Mouse (Mus musculus) cerebellum, adult 8-10 months (tissue): Measurements from ENCODE around the gene Elovl6.

Experiments
- DNase-seq: peaks from one replicate; pipeline ENCODE4 v3.0.0; 2022

Gene Elovl6

DNA sequence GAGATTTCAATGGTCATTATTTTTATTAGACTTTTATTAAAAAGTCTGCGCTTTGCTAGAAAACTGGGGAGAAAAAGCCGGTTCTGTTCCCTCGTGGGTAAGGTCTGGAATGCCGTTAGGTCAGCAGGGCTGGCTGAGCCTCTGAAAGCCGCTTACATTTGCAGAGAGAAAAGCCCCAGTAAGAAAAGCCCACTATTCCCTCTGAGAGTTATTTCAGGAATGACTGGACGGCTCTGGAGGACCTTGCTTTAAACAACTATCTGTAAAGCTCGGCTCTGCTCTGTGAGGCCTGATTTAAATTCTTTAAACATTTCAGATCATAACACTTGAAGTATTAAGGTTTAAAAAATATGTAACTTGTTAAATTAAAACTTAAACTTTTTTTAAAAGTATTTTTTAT, 36.4 kb downstream of the Elovl6 start:
- no peak for DNase-seq

DNA sequence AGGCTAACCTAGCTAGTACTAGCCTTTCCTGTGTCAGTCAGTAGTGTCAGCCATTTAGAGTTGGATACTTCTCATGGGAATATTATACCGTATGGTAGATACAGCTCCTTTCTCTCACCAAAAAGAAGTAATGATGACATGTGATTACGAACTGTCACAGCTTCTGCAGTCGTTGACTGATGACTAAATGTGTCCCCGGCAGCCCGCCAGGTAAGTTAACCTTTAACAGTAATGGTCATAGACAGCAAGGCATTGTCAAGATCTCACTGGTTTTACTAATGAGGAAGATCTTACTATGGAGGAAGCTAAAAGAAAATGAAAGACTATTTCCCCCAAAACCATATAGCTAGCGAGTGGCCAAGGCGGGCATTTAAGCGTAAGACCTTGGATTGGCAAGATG, 38.8 kb downstream of the Elovl6 start:
- no peak for DNase-seq

DNA sequence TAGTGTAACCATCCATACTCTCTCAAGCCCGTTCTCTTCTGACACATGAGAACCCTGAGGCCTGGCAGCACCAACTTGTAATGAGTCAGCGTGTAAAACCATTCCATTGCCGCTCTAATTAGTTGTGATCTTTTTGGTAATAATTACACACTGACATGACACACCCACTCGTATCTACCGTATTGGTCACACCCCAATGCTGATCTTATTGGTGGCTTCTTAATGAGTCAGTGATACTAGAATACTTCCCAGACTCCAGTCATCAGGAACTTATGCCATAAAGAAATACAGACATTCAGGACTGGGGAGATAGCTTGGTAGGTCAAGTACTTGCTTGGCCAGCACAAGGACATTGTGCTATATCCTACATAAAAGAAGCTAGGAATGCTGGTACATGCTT, 39.5 kb downstream of the Elovl6 start:
- no peak for DNase-seq

DNA sequence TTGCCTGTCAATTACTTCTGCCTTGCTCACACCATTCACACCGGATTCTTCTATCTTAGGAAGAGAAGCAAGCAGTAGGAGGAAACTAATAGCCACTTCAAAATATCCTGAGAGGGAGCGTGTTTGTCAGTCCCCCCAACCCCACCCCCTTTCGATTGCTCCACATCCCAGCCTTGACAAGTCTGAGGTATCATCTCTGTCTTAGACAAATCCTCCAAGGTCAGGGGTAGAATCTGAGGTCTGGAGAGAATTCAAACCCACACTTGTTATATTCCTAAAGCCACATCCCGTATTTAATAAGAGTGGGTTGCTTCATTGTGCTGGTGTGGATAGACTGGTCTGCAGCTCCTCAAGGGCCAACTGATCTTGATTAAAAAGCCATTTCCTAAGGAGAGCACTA, 40.8 kb downstream of the Elovl6 start:
- no peak for DNase-seq

DNA sequence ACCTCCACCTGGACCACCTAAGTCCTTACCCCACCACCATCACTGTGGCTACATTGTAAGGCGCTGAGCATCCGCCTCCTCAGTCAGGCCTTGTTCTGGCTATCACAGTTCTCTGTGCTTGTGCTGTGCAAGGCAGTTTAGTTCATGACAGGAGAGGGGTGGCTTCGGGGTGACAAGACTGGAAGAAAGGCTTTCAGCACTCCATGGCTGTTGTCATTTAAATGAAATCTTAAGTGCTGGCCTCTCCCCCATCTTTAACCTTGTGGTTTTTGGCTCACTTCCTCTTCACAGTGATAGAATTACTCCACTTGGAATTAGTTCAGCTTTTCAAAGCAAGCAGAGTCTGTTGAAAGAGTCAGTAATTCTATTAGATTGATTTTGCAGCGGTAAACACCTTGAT, 41.5 kb downstream of the Elovl6 start:
- DNase-seq: no peak

DNA sequence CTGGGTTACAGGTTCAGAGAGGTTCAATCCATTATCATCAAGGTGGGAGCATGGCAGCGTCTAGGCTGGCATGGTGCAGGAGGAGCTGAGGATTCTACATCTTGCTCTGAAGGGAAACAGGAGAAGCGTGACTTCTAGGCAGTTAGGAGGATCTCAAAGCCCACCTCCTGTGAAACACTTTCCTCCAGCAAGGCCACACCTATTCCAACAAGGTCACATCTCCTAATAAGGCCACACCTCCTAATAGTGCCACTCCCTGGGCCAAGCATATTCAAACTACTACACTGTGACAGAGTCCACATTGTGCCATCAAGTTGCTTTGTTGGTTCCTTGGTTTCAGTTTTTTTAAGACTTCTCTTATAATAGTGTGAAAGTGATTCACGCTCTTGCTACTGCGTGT, 42.9 kb downstream of the Elovl6 start:
- DNase-seq: no peak

DNA sequence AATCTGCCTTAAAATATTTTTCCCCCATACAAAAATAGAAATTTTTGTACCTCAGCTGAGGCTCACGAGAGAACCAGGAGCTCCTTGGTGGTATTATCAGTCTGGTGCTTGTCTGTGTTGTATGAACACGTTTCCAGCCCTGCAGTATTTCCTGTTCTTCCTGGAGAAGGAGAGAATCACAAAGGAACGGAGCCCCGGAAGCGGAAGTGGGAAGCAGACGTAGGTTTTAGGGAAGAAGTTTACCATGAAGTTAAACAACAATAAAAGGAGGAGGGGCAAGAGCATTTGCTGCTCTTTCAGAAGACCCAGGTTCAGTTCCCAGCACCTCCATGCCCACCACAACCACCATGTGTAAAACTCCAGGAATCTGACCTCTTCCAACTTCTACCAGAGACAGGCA, 44.4 kb downstream of the Elovl6 start:
- no peak for DNase-seq

DNA sequence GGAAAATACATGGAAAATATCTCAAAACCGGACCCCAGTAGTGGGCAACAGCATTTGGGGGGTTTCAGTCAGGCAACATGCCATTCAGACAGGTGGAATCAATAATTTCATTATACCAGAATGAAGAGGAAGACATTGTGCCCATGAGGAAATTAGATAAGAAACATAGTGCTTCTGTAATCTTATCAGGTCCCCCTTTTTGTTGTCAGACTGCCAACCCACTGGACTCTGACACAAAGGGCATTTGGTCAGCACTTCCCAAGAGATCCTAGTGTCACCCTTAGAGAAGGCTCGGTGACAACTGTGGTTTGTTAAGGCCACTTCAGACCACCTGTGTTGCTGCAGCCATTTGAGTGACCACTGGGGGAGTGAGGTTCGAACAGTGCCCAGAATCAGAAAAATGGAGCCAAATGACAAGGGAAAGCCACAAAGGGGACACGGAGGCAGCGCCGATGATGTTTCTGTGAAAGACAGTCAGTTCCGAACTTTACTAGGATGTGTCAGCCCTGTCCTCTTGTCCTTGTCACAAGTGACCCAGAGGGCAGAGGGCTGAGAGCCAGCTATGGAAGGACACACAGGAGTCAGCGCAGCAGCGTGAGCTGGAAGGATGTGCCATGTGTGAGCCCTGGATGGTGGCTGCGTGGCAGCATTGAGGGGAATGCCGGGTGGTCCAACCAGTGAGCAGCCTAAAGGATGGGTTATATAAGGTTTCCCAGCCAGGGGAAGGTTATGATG, 46.8 kb downstream of the Elovl6 start:
- DNase-seq: no peak

DNA sequence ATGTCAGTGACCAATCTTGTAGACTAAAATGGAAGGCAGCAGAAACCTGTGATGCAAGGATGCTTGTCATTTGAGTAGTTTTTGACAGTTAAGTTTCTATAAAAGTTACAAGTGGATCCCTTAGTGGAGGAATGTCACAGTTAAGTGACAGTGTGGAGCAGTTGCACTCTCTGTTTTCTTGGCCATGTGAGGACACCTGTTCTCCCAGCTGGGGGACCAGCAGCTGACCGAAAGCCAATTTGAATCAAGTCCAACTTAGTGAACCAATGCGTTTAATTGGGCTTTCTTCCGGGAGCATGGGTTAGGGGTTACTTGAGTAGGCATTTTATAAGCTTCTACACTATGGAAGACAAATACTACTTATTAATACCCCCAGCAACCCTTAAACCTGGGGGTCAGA, 48.9 kb downstream of the Elovl6 start:
- DNase-seq: peak; percentile 33

DNA sequence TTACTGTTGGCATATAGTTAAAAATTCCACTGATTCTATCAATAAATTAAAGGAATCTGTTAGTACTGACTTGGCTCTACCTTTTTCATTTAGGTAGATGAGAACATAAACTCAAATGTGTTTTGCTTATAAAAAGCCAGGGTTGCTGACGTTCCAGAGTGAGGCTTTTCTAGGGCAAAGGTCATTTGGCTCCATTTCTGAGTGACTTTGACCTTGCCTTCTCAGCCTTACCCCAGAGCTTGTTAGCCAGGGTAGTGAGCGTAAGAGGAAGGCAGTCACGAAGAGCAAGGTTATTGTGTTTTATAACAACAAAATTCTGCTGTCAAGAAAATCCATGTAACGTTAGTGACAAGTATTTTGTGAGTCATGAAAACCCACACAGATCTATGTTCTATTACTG, 50.3 kb downstream of the Elovl6 start:
- DNase-seq: no peak

DNA sequence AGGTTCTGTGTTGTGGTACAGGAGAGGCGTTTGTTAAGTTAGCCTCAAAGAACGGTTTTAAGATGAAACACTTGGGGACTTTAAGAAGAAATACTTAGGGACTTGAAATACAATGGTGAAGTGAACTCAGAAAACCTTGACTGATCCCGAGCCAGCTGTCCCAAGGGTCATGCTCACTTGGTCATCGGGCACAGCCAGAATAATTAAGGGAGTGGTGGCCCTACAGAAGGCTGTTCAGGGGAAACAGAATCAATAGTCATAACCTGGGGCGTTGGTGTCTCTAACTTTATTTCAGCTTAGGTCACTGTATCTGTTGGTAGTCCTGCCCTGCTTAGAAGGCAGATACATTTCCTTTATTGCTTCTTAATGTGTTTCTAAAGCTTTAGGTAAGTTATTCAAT, 51.1 kb downstream of the Elovl6 start:
- no peak for DNase-seq

DNA sequence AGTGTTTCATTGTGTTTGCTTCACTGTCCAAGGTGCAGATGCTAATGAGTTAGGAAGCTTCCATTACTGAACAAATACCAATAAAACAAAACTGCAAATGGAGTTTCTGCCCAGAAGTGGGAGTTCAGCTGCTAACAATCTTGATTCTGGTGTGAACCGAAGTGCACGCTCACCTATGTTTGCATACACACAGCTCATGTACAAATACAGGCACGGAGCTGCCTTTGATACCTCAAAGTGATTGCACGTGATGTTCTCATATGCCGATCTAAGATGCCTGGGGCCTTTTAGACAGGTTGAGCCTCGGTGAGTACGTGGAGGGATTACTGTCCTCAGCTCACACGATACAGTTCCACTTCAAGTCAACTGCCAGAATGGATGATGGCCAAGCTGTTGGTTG, 55.8 kb downstream of the Elovl6 start:
- no peak for DNase-seq

DNA sequence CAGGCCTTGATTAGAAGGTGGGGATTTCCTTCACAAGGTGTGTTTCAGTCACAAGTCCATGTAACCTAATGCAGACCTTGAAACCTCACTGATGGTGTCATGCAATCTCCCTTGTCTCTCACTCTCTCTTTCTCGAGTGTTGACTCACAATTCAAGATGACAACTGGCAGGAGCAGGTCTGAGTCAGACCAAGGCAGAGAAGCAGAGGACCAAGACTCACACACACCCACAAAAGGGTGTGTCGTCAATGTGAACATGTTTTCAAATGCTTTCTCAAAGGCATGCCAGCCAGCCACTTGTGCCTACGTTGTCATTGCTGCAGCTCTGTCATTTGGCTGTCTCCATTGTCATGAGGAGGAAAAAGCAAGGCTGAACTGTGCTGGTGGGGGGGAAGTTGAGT, 56.6 kb downstream of the Elovl6 start:
- DNase-seq: no peak

DNA sequence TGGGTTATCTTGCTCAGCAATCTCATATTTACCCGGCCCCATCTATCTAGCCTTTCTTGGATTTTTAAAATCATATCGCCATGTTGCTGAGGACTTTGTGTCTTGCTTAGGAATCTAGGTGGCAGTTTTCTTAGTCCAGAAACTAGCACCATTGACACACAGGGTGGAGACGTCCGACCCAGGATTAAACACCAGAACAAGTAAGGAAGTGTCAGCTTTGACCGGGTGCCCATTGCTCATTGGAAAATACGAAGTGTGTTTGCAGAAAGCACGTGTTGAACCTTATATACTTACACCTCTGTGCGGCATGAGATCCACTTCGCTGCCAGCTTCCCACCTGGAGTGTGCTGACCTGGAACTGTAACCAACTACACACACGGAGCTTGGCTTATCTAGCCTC, 57.5 kb downstream of the Elovl6 start:
- DNase-seq: no peak

DNA sequence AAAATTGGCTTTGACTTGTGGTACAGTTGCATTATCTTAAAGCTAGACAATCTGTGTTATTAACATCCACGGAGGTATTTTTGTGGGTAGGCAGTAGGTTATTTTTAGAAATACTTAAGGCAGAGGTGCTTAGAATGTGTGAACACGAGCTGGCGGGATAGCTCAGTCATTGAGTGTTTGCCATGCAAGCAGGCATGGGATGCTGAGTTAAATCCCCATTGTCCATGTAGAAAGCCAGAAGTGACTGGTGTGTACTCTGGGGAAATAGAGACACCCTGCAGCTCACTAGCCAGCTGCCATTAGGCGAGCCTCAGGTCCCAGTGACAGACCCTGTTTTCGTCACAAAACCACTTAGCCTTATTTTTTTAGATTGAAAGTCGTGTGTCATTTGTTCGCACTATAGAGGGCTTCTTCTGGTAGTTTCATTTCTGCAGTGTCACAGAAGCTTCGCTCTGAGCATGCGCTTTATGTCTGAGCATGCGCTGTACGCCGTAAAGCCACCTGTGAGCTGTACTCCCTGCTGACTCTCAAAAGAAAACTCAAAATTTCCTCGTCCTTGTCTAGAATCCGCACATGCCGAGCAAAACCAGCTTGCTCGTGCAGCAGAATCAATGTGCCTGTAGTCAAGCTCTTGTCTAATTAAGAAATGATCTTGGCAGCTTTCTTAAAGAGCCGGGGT, 58.5 kb downstream of the Elovl6 start:
- no peak for DNase-seq

DNA sequence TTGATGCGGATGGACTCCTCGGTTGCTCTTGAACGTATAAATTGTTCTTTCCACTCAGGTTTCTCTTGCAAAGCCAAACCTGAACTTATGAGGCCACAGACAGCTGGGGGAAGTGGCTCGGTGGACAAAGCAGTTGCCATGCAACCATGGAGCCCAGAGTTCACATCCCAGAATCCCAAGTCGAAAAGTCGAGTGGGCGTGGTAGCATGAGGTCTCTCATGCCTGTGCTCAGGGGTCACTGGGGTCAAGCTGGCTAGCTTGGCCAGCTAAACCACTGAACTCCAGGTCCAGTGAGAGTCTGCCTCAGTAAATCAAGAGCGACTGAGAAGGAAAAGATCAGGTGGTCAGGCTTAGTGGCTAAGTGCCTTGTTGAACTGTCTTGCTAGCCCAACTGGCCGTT, 59.1 kb downstream of the Elovl6 start:
- no peak for DNase-seq

DNA sequence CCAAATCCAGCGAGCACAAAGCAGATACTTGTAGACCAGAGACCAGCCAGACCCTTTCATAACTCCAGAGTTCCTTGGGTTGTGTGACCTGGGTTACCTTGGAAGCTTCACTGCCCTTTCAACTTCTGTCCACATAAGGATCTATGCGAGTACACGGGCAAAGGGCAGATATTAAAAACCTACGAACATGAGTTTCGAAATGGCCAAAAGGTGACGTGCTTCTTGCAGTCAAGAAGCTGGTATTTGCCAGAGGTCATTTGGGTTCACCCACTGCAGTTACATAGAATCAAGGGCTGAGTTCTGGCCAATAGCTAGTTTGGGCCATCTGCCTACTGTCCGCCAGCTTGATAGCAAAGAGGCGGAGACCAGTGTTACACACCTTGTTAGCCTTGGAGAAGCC, 59.6 kb downstream of the Elovl6 start:
- DNase-seq: no peak

DNA sequence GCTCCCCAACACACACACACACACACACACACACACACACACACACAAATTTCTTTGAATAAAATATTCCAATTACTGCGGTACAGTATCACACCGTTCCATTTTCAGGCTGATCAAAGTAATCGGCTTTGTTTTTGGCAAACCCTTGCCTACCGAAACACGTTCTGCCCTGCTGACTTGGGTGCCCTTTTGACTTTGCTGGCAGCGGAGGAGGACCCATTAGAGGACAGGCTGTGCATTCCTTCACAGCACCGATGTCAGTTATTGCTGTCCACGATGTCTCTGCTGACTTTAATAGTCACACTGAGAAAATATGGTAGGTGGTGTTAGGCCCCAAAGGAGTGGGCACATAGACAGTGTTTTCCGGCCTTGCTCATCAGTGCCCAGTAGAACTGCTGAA, 60.8 kb downstream of the Elovl6 start:
- no peak for DNase-seq

DNA sequence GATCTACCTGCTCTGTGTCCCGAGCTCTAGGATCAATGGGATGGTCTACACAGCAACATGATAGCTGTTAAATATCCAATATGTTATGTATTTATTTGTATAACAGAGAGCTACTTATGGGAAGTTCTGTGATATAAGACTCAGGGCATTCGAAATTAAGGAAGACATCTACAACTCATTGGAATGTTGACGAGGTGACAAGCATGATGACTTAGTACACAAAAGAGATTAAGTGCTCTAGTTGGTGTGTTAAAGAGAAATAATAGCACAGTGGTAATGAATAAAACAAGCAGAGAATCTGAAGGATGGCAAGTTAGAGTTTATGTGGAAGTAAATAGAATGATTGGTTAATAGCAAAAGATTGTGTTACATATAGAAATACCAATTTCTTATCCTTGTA, 61.6 kb downstream of the Elovl6 start:
- DNase-seq: no peak

DNA sequence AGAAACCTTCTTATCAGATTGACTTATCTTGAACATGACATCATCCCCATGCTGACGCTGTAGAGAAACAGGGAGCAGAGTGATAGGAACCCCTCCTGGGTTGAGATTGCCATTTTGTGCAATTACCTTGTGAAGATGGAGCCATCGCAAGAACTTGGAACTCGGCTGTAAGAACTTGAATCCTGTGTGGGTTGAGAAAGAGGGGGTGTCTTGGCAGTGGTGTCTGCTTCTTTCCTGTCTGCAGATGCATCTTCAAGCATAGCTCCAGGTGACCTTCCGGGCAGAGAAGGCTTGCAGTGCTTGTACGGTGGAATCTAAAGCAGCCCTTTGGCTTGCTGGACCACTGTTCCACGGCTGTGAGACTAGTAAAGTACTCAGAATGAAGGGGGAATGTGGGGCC, 63.9 kb downstream of the Elovl6 start:
- no peak for DNase-seq

DNA sequence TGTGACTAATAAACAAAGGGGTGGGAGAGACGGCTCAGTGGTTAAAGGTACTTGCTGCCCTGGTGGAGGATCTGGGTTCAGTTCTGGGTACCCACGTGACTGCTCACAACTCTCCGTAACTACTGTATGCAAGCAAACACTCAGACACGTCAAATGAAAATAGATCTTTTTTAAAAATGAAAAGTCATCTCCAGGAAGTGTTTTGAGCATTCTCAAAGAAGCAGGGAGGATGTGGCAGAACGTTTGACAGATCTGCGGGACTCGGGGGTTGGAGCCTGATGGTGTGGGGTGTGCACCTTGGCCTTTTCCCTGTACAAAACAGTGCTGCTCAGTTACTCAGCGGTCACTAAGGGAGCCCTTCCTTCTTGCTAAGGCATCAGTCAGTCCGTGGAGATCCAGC, 70.1 kb downstream of the Elovl6 start:
- DNase-seq: no peak

DNA sequence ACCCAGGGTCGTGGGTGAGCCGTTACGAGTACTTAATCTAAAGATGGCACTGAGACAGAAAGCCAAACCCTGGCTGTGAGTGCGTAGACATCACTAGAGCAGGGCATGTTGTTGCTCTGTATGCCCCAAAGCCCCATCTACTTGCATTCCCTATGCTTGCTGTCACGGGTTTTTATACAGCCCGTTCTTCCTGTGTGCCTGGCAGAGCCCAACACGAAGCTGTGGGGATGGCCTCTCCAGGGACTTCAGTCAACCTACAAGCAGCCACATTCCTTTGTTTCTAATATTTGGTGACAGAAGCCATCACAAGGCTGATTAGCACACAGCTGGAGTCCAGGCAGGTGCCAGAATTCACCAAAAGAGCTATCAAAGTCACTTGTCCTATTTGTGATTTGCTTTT, 73.3 kb downstream of the Elovl6 start:
- DNase-seq: no peak

DNA sequence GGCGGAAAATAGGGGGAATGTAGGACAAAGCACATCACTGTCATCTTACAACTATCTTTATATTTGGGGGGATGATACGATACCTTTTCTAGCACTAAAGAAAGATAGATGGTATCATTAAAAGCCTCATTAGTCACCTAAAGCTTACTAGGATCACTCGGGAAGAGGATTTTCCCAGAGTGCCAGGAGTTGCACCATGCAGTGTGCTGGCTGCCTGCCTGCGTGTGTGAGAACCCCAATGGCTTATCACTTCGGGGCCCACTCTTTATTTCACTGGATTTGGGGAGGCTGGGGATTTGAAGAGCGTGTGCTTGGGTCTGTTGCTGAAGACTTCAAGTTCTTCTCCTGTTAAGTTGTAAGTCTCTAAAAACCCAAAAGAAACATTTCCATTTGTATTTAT, 73.8 kb downstream of the Elovl6 start:
- no peak for DNase-seq

DNA sequence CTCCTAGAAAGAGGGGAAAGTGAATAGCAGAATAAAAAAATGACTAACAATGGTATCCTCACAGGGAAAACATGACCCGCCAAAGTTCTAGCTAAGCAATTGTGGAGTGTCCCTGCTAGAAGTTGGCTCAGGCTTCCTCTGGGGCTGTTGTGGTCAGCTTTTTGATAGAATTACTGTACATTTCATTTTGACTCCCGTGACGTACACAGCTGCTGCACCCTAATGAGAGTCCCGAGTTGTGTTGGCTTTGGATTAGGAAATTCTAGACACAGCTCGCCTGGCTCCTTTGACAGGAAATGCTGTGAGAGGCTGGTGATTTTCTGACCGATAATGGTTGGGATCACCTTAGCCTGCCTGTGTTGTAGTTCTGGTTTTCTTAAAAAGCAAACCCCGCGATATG, 79.5 kb downstream of the Elovl6 start:
- no peak for DNase-seq
